Mouse (Mus musculus) cortical plate, adult 2 months (tissue): ENCODE results near the gene AC153137.1.

Experiments used
- CTCF ChIP-seq: fragments of 200-500 bp; IDR thresholded peaks from 2 replicates; pipeline ENCODE4 v1.5.1; 2011; ENCODE audit warnings: mild to moderate bottlenecking, control low read depth, low read length; ENCODE audit not compliant: insufficient read depth; ENCODE audit errors: extremely low read depth
- POLR2A ChIP-seq: fragments of 200-500 bp; IDR thresholded peaks from 2 replicates; pipeline ENCODE4 v1.6.1; 2011; ENCODE audit warnings: mild to moderate bottlenecking, low read length, control low read depth; ENCODE audit not compliant: insufficient read depth; ENCODE audit errors: extremely low read depth

GRCm38 (mm10) chr1:31019283-31019682 lies 41.5 kb upstream of the AC153137.1 start:
- TF ChIP-seq CTCF (no peak), POLR2A (no peak)
